Mouse (Mus musculus) megakaryocyte-erythroid progenitor cell, adult 5-6 weeks (primary cell): ENCODE data around the gene Gtf3c5. TPM values are rescaled to one million over a fixed set of nuclear protein-coding genes. Genes with fewer than 3 reads are reported as not detected.
A peak's percentile ranks its signal among the peaks of the same experiment; 100 is the strongest.

Source experiments
- ATAC-seq: replicated peaks from 2 replicates; pipeline ENCODE4 v1.8.0; 2016; ENCODE audit warnings: mild to moderate bottlenecking, inconsistent platforms; ENCODE audit not compliant: severe bottlenecking, poor library complexity, low FRiP score, low TSS enrichment
- total RNA-seq, 2 experiments: library from RNA; stranded (forward) in 1 of 2; stranded (reverse) in 1 of 2; fragments of 200-1000, 215-1000 nt in 1 of 2; fragments of >200 nt in 1 of 2; fragmentation: Nextera tagmentation in 1 of 2; gene quantifications; 2 replicates each; pipeline ENCODE4 v1.2.3; 2014 to 2017

Gtf3c5 gene
- total RNA-seq (2014; fragmentation: Nextera tagmentation): 33.9 and 43.0 TPM in 2 replicates
- total RNA-seq (2017): 18.8 and 25.7 TPM in 2 replicates

- ATAC-seq: no peak
Measured at GRCm38 (mm10) chr2:28583651-28584050, at the start of gene Gtf3c5. TSS of gene Gtf3c5 (minus strand) at chr2:28583751.

DNA sequence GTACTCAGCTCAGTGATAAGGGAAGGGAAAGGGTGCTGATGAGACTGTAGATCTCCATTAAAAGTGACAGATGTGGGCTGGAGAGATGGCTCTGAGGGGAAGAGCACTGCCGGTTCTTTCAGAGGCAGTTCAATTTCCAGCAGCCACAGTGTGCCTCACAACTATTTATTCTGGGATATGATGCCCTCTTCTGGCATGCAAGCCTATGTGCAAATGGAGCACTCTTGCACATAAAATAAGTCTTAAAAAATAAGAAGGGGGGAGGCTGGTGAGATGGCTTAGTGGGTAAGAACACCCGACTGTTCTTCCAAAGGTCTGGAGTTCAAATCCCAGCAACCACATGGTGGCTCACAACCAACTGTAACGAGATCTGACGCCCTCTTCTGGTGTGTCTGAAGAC lies 49.6 kb upstream of the Gtf3c5 start:
- ATAC-seq: peak; percentile 32; the same call in 1 of the 2 replicates

- ATAC-seq: no peak
Measured at GRCm38 (mm10) chr2:28632626-28633025, 49.1 kb upstream of the Gtf3c5 start.

GRCm38 (mm10) chr2:28629911-28630381 lies 46.4 kb upstream of the Gtf3c5 start:
- ATAC-seq: no peak

- ATAC-seq: 0 out of 2 replicates have a peak, but pooled peaks have one; percentile 39
Measured at GRCm38 (mm10) chr2:28628053-28628452, 44.5 kb upstream of the Gtf3c5 start.

- ATAC-seq: no peak
Measured at GRCm38 (mm10) chr2:28626038-28626437, 42.5 kb upstream of the Gtf3c5 start.

DNA sequence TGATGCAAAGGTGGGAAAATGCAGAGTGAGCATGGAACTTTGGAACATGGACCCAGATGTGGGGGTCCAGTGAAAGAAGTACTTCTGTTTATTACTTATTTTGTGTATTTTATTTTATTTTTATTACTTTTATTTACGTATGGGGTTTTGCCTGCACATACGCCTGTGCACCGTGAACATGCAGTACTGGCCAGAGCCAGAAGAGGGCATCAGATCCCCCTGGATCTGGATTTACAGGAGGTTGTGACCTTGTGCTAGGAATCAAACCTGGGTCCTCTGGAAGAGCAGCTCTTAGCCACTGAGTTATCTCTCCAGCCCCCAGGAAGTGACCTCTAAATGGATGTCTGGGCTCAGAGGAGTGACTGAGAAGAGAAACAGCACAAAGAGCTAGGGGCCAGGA lies 41.3 kb upstream of the Gtf3c5 start:
- no peak for ATAC-seq

GRCm38 (mm10) chr2:28622521-28623124 lies 39.1 kb upstream of the Gtf3c5 start:
- ATAC-seq: peak; percentile 53

GRCm38 (mm10) chr2:28621664-28622171 lies 38.2 kb upstream of the Gtf3c5 start, which contains the start of gene Gfi1b:
TSS of gene Gfi1b (minus strand) at chr2:28621982.
- peak; percentile 50 for ATAC-seq

DNA sequence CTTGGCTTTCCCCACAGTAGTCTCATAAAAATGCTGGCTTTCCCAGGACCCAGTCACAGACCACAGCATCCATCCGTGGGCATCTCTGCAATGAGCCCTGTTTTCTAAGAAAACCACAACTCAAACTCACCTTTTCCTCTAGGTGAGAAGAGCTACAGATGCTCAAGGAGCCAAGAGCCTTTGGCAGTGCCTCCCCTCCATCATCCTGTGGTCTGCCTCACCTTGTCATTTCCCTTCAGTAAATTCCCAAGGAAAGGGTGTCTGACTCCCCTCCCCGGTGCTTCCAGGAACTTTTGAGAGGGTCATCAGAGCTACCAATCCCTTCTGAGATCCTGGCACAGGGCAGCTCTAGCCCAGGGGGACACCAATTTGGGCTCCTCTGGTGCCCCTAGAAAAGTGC lies 37.6 kb upstream of the Gtf3c5 start:
- ATAC-seq: no peak

DNA sequence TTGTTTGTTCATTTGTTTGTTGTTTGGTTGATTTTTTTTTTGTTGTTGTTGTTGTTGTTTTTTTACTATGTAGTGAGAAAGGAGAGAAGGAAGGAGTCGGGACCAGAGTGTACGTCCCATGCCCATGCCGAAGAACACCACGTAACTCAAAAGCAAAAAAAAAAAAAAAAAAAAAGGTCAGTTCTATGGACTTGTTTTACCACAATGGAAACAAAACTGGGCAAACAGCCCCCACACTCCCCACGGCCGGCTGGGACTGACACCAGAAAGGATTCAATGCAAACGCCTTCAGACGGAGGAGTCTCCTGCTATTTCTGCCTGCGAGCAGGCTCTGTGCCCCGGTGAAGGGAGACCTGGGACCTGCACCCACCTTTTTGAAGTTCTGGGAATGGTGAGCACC lies 37.0 kb upstream of the Gtf3c5 start:
- ATAC-seq: no peak

DNA sequence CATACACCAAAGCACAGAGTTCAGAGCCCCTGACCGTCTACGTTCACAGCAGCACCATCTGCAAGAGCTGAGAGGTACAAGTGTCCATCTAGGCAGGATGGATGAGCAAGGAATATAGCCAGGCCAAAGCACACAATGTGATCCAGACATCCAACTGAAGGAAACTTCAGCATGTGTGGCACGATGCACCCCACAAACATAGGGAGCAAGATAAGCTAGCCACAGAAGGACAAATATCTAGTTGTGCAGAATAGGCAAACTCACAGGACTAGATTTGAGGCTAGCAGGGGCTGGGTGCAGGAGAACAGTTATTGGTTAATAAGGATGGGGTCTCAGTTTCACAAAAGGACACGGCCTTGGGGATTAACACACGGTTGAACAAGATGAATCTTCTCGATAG lies 35.8 kb upstream of the Gtf3c5 start:
- no peak for ATAC-seq

DNA sequence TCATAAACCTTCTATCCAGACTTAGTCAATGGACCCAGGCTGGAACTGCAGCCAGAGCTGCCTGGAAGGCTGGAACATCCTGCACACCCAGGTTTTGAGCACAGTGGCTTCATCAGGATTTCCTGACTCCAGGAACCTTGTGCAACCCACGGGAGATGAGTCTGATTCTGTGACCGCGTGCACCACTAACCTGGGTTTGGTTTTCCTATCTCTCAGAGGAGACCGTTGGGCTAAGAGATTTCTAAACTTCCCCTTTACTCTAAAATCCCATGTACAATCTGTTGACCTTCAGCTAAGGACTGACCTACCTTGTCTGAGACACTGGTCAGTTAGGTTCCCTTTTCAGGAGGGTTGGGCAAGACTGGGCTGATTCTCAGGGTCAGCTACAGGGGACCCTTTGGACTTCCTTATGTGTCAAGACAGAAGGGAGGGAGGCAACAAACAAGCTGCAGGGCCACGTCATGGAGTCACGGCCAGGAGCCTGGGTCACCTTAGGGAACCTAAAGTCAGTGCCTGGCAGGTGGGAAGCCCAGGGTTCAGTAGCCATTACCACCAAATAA lies 35.3 kb upstream of the Gtf3c5 start:
- ATAC-seq: no peak

DNA sequence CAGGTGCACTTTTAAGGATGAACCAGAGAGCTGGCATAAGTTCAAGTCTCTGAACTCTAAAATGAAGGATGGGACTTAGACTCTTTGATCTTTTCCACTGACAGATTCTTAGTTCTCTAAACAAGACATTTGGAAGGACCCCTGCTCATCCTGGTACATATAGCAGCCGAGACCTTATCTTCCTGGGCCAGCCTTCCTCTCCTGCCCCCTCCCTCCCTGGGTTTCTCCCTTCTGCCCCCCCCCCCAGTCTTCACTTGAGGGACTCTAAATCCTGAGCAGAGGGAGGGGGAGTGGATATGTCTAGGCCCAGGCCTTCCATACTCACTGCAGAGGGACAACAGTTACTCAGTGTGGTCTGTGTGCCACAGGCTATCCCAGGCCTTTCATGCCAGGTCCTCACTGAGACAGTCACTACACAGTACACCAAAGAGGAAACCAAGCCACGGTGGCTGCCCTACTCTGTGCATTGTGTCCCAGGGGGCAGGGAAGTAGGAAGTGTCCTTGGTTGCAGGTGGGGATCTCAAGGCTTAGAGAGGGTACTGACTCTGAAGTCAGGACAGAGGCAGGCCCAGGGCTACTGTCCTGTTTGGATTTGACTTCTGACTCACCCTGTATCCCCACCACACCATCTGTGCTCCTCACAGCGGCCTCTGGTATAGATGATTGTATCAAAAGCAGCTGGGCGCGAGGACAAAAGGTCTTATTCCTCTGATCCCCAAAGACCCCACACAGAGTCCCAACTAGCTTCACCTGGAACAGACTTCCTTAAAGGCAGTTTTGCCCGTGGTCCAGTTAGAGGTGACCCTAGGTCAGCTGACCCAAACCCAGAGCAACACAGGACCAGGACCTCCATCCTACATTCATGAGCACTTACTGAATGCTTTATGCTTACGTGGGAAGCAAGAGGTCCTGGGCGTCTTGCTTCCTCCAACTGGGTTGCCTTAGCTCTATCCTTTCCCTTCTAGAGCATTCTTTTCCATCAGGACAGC lies 34.2 kb upstream of the Gtf3c5 start:
- no peak for ATAC-seq

DNA sequence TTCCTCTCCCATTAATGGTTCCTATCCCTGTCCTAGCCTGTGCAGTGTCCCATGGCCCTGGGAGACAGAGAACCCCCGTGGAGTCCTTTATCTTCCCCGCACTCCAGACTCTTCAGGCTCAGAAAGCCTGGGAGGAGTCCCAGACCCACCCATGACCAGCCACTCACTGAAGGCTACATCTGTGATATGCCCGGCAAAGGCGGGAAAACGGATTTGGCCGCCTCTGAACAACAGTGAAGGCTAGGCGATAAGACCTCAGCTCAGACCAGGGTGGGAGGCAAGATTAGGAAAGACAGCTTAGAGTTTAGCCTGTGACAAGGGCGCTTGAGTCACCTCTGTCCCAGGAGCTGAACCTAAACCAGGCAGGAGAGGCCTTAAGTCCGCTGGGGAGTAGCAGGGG lies 33.3 kb upstream of the Gtf3c5 start:
- peak; percentile 69 for ATAC-seq

DNA sequence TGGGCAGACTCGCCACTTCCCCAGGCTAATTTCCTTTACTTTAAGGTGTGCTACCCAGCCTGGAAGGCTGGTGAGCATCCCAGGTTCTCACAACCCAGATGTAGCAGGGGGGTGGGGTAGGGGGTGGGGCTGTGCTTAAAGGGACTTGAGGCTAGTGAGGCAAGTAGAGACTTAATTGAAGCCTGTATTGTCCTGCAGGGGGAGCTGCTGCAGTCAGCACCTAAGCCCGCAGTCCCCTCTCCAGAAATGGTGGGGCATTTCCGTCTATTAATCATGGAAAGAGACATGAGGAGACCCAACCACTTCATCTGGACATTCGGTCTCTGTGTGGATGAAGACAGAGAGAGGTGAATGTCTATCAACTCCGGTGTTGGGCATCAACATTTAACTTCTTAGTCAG lies 32.8 kb upstream of the Gtf3c5 start:
- no peak for ATAC-seq

DNA sequence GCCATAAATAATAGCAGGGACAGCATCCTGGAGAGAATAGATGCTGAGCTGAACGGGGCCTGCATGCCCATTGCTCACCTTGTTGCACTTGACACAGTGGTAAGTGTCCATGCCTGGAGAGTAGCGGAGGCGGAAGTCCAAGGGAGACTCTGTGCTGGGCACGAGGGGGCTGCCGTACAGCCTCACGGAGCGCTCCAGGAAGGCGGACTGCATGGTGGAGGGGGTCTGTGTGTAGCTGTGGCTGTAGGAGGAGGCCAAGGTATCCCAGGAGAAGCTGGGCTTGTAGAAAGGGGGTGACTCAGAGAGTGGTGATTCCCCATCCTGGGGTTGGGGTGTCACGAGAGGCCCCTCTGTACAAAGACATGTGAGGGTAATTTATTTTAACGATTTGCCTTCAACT lies 30.0 kb upstream of the Gtf3c5 start:
- ATAC-seq: no peak

DNA sequence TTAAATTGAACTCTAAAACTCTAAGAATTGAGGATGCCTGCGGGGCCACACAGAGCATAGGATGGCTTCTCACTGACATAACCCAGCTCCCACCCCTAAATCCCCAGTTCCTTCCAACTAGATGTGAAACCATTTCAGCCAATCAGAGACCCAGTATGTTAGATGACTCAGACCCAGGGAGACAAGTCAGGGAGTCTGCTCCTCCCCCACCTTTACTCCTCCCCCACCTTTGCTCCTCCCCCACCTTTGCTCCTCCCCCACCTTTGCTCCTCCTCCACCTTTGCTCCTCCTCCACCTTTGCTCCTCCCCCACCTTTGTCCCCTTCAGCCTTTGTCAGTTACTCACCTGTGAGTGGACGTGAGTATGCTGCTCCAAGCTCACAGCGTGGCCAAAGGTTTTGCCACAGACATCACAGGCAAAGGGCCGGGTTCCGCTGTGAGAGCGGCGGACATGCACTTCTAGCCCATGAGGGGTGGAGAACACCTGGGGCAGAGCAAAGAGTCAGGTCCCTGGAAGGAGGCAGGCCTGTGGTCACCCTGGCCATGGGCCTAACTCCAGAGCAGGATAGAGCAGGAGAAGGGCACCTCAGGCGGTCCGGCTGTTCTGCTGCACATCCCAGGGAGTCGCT lies 29.0 kb upstream of the Gtf3c5 start:
- no peak for ATAC-seq

DNA sequence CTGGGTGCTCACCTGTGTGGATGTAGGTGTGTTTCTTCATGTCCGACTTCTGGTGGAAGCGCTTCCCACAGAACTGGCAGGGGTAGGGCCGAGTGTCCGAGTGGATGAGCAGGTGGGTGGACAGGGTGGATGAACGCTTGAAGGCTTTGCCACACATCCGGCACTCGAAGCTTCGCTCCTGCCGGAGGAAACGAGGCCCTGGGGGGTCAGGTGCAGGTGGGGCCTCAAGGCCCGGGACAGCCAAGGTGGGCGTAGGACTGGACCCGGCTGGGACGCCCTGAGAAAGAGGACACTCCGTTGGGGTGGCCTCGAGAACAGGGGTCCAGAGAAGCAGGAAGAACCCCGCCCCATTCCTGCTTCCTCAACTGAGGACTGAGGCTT lies 27.8 kb upstream of the Gtf3c5 start:
- ATAC-seq: no peak
